In genomic region chr11:84570392-84570791, GRCm38 (mm10) we compare ENCODE assay signal across 14 mouse cellular contexts. TPM values are rescaled to one million over a fixed set of nuclear protein-coding genes. Genes with fewer than 3 reads are reported as not detected.
DNase-seq lines count a peak whose midpoint lies in the region; ATAC-seq lines count a peak whose summit lies in the region.
"Had no signal": no experiment of that assay in that cellular context is flagged by ENCODE, and none has a peak within 500 bp of the region (broad histone marks: within the 10 kb centered on the region; RNA-seq: fewer than 3 reads in every experiment).

No protein-coding gene starts in this region.

- H3K9ac ChIP-seq in hindbrain, embryonic 11.5 days (ENCODE audit: low read depth, low read length) = no peak overlapping the region
- no peak overlapping the region for H3K9ac ChIP-seq in midbrain, embryonic 14.5 days (replicated peaks; ENCODE audit: low read length)
- H3K9ac ChIP-seq: liver, embryonic 14.5 days had no signal

- WGBS in hindbrain, embryonic 11.5 days = 43% methylated on average over 12 of the region's 12 CpGs
- WGBS in midbrain, embryonic 14.5 days = 15% methylated on average over 12 of the region's 12 CpGs

- no peaks in the 10 kb centered on the region for H3K36me3 ChIP-seq in hindbrain, embryonic 11.5 days (ENCODE audit: control insufficient read depth, insufficient read depth, low read length)
- H3K36me3 ChIP-seq in midbrain, embryonic 14.5 days (ENCODE audit: control insufficient read depth, insufficient read depth, low read length) = no peaks in the 10 kb centered on the region

- H3K27ac ChIP-seq in hindbrain, embryonic 11.5 days (ENCODE audit: low read depth, low read length) = peak overlapping the region; percentile 87
- H3K27ac ChIP-seq in midbrain, embryonic 14.5 days (replicated peaks; ENCODE audit: low read depth, low read length) = peak overlapping the region; percentile 76
- H3K27ac ChIP-seq: liver, embryonic 14.5 days had no signal

- H3K4me3 ChIP-seq in hindbrain, embryonic 11.5 days (ENCODE audit: low read depth, low read length) = no peak overlapping the region
- no peak overlapping the region for H3K4me3 ChIP-seq in midbrain, embryonic 14.5 days (replicated peaks; ENCODE audit: low read depth, low read length)

- peak; percentile 33 for DNase-seq in embryo, embryonic 10.5 days (ENCODE audit: low spot score)
- DNase-seq in embryo, embryonic 9.5 days (ENCODE audit: extremely low spot score) = no peak
- DNase-seq in cerebellum, postnatal 36 days = peak; percentile 39 to 49
- DNase-seq in hindbrain, embryonic 11.5 days (ENCODE audit: low spot score) = peak; percentile 51
- DNase-seq in midbrain, embryonic 14.5 days = peak; percentile 64
- no peak for DNase-seq in thymus, postnatal 36 days
- DNase-seq in gastrocnemius, postnatal 25 days = no peak
- no peak for DNase-seq in ovary, postnatal 10 days (ENCODE audit: low spot score)
- DNase-seq: heart, postnatal 14 days; layer of hippocampus, postnatal 36 days; thymus, adult 18-20 months had no signal

- no peaks in the 10 kb centered on the region for H3K27me3 ChIP-seq in hindbrain, embryonic 11.5 days (ENCODE audit: control insufficient read depth, insufficient read depth, low read length)
- no peaks in the 10 kb centered on the region for H3K27me3 ChIP-seq in midbrain, embryonic 14.5 days (ENCODE audit: control insufficient read depth, insufficient read depth, low read length)

- ATAC-seq in hindbrain, embryonic 11.5 days (ENCODE audit: low FRiP score) = peak; percentile 34; the same call in 1 of the 2 replicates
- ATAC-seq in midbrain, embryonic 14.5 days (ENCODE audit: low FRiP score, low TSS enrichment) = peak; percentile 55; the same call in 1 of the 2 replicates

- H3K4me2 ChIP-seq in hindbrain, embryonic 11.5 days (replicated peaks; ENCODE audit: low read depth, low read length) = no peak overlapping the region
- peak overlapping the region; percentile 13; the same call in 1 of the 2 replicates for H3K4me2 ChIP-seq in midbrain, embryonic 14.5 days (ENCODE audit: low read length)

- no peaks in the 10 kb centered on the region for H3K9me3 ChIP-seq in hindbrain, embryonic 11.5 days (ENCODE audit: control insufficient read depth, low read length)
- no peaks in the 10 kb centered on the region for H3K9me3 ChIP-seq in midbrain, embryonic 14.5 days (ENCODE audit: control insufficient read depth, low read length)

- H3K4me1 ChIP-seq in hindbrain, embryonic 11.5 days (replicated peaks; ENCODE audit: control insufficient read depth, insufficient read depth, low read length) = peaks cover 7% of the 10 kb centered on the region
- H3K4me1 ChIP-seq in midbrain, embryonic 14.5 days (ENCODE audit: control insufficient read depth, insufficient read depth, low read length) = peaks cover 50% of the 10 kb centered on the region

RNA-seq across cellular contexts. Expression of gene Lhx1, which starts 45.1 kb away (rescaled TPM):
- 53.3 and 57.3 TPM in 2 replicates for polyA plus RNA-seq in hindbrain, embryonic 11.5 days (2014; fragmentation: Nextera tagmentation; extraction: Ambion mirVana)
- polyA plus RNA-seq in midbrain, embryonic 14.5 days (2014; fragmentation: Nextera tagmentation; extraction: Ambion mirVana) = 49.8 and 53.0 TPM in 2 replicates
- total RNA-seq in gastrocnemius, postnatal 25 days (2021) = not detected
- total RNA-seq: gastrocnemius, postnatal 4 days; heart, postnatal 14 days; megakaryocyte progenitor cell, adult 5-6 weeks had no signal
- polyA plus RNA-seq: liver, embryonic 14.5 days had no signal

RNA-seq across cellular contexts. Expression of gene Aatf, which starts 57.1 kb away (rescaled TPM):
- 59.9 and 64.5 TPM in 2 replicates for polyA plus RNA-seq in hindbrain, embryonic 11.5 days (2014; fragmentation: Nextera tagmentation; extraction: Ambion mirVana)
- 41.6 and 46.3 TPM in 2 replicates for polyA plus RNA-seq in midbrain, embryonic 14.5 days (2014; fragmentation: Nextera tagmentation; extraction: Ambion mirVana)
- total RNA-seq in gastrocnemius, postnatal 25 days (2021) = 10 to 100 TPM; 11.1 to 12.2 TPM

Comparison
In these comparisons a context has a peak if more than half of its experiments do, and no peak if none do; other contexts are left out.
1. DNase-seq: peak in embryo, embryonic 10.5 days (single experiment), cerebellum, postnatal 36 days (2 of 2), hindbrain, embryonic 11.5 days (single experiment) and midbrain, embryonic 14.5 days (single experiment); none in embryo, embryonic 9.5 days (single experiment), thymus, postnatal 36 days (0 of 2), gastrocnemius, postnatal 25 days (single experiment) and ovary, postnatal 10 days (single experiment).